Comparison of ENCODE assay signal across 11 mouse cellular contexts in the genomic region with DNA sequence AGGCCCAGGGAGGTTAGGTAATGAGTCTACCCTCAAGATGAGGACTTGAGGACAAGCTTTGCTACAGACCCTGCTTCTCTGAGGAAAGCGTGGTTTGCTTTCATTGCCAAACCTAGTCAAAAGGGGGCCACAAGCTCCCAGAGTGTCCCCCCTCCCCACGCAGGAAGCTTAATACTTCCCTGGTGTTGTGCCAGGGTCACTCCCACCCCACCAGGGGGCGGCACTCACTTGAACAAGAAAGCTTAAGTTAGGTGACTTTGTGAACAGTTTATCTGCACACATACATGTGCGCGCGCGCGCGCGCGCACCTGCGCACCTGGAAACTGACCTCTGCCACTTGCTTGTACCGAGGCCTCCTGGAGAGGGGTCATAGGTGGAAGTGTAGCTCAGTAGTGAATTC. TPM values are rescaled to one million over a fixed set of nuclear protein-coding genes. Genes with fewer than 3 reads are reported as not detected.
DNase-seq lines count a peak whose midpoint lies in the region; ATAC-seq and TF ChIP-seq lines count a peak whose summit lies in the region.
"Had no signal": no experiment of that assay in that cellular context is flagged by ENCODE, and none has a peak within 500 bp of the region (broad histone marks: within the 10 kb centered on the region; RNA-seq: fewer than 3 reads in every experiment).

No protein-coding gene starts in this region.

- peaks cover 15% of the 10 kb centered on the region for H3K9me3 ChIP-seq in erythroblast, embryonic 14.5 days (ENCODE audit: control insufficient read depth, low read length)
- no peaks in the 10 kb centered on the region for H3K9me3 ChIP-seq in neural tube, embryonic 12.5 days
- H3K9me3 ChIP-seq: G1E had no signal

- no peak overlapping the region for H3K9ac ChIP-seq in neural tube, embryonic 12.5 days
- H3K9ac ChIP-seq in liver, adult 2 months (ENCODE audit: low read depth, low read length) = no peak overlapping the region

- H3K4me1 ChIP-seq in erythroblast, embryonic 14.5 days (ENCODE audit: control insufficient read depth) = peaks cover 21% of the 10 kb centered on the region
- no peaks in the 10 kb centered on the region; the same call in 1 of the 2 replicates for H3K4me1 ChIP-seq in neural tube, embryonic 12.5 days
- no peaks in the 10 kb centered on the region for H3K4me1 ChIP-seq in liver, adult 2 months (ENCODE audit: control insufficient read depth, insufficient read depth, low read length)

- H3K4me3 ChIP-seq in erythroblast, embryonic 14.5 days (replicated peaks) = peak overlapping the region; percentile 76
- H3K4me3 ChIP-seq in neural tube, embryonic 12.5 days = no peak overlapping the region
- H3K4me3 ChIP-seq in liver, adult 2 months (ENCODE audit: insufficient read depth, low read depth, low read length) = no peak overlapping the region

- H3K36me3 ChIP-seq in erythroblast, embryonic 14.5 days (ENCODE audit: control insufficient read depth) = peaks cover 48% of the 10 kb centered on the region
- no peaks in the 10 kb centered on the region for H3K36me3 ChIP-seq in neural tube, embryonic 12.5 days
- no peaks in the 10 kb centered on the region for H3K36me3 ChIP-seq in liver, adult 2 months (ENCODE audit: control insufficient read depth, insufficient read depth, low read length)

- H3K79me2 ChIP-seq in liver, adult 2 months (ENCODE audit: control insufficient read depth, insufficient read depth, low read length) = no peaks in the 10 kb centered on the region

- ATAC-seq in erythroblast, adult 5-6 weeks (replicated peaks; ENCODE audit: low FRiP score, poor library complexity, severe bottlenecking) = no peak
- no peak for ATAC-seq in neural tube, embryonic 12.5 days (ENCODE audit: low FRiP score, low read depth)
- no peak for ATAC-seq in activated CD4-positive, CD25-positive, alpha-beta regulatory T cell, adult 4 months

- no peak for TF ChIP-seq POLR2A in liver, adult 2 months (IDR thresholded peaks at IDR 0.05; ENCODE audit: extremely low read depth, insufficient read depth, low read length)

- 0 out of 2 replicates have a peak, but pooled peaks have one; percentile 22 for TF ChIP-seq CTCF in liver, adult 2 months (IDR thresholded peaks at IDR 0.05; ENCODE audit: low read depth, low read length)

- WGBS in neural tube, embryonic 12.5 days = 89% methylated on average over 13 of the region's 13 CpGs
- 95% methylated on average over 13 of the region's 13 CpGs for WGBS in liver, adult 2 months

- peak overlapping the region; percentile 3; the same call in 1 of the 2 replicates for H3K4me2 ChIP-seq in neural tube, embryonic 12.5 days (replicated peaks)

- DNase-seq in neural tube, embryonic 10.5 days (ENCODE audit: extremely low spot score, low spot score) = no peak
- DNase-seq in liver, adult 2 months (ENCODE audit: extremely low read depth, low read depth, low spot score) = no peak
- peak; percentile 79 for DNase-seq in thymus, postnatal 14 days
- no peak for DNase-seq in right cerebral cortex, adult 2 months (ENCODE audit: low spot score in 2 of 2)

- H3K27ac ChIP-seq in neural tube, embryonic 12.5 days = no peak overlapping the region
- no peak overlapping the region for H3K27ac ChIP-seq in liver, adult 2 months (replicated peaks; ENCODE audit: insufficient read depth, low read depth, low read length)

- peaks cover 6% of the 10 kb centered on the region; the same call in 1 of the 2 replicates for H3K27me3 ChIP-seq in erythroblast, embryonic 14.5 days (ENCODE audit: control insufficient read depth)
- no peaks in the 10 kb centered on the region for H3K27me3 ChIP-seq in neural tube, embryonic 12.5 days (replicated peaks)
- no peaks in the 10 kb centered on the region for H3K27me3 ChIP-seq in liver, adult 2 months (ENCODE audit: control insufficient read depth, insufficient read depth, low read length)

RNA-seq across cellular contexts. Expression of a gene that starts 2.3 kb away (rescaled TPM):
- polyA plus RNA-seq in erythroblast, embryonic 14.5 days (2012) = 12.1 and 14.7 TPM in 2 replicates
- total RNA-seq in erythroblast, adult 5-6 weeks (2015; ENCODE audit: low replicate concordance) = 16.7 and 20.4 TPM in 2 replicates
- 51.1 and 81.5 TPM in 2 replicates for total RNA-seq in erythroblast, adult 5-6 weeks (2017; ENCODE audit: low replicate concordance)
- polyA plus RNA-seq in neural tube, embryonic 12.5 days (2016; fragmentation: Nextera tagmentation; extraction: Ambion mirVana) = 1.5 and 1.7 TPM in 2 replicates
- 12.9 and 13.6 TPM in 2 replicates for total RNA-seq in liver, adult 2 months (2014; rRNA removed)
- polyA plus RNA-seq in liver, adult 2 months (2012; rRNA removed) = 24.8 and 26.5 TPM in 2 replicates
- 1 to 10 TPM; 3.5 to 4.3 TPM for polyA plus RNA-seq in activated CD4-positive, CD25-positive, alpha-beta regulatory T cell, adult 4 months (2017; shearing (Covaris generic))

RNA-seq across cellular contexts. Expression of a gene that starts 7.2 kb away (rescaled TPM):
- polyA plus RNA-seq in erythroblast, embryonic 14.5 days (2012) = not detected in 2 replicates
- not detected in 2 replicates for total RNA-seq in erythroblast, adult 5-6 weeks (2015; ENCODE audit: low replicate concordance)
- not detected in 2 replicates for total RNA-seq in erythroblast, adult 5-6 weeks (2017; ENCODE audit: low replicate concordance)
- polyA plus RNA-seq in neural tube, embryonic 12.5 days (2016; fragmentation: Nextera tagmentation; extraction: Ambion mirVana) = not detected in 2 replicates
- total RNA-seq in liver, adult 2 months (2014; rRNA removed) = not detected in 2 replicates
- polyA plus RNA-seq in liver, adult 2 months (2012; rRNA removed) = not detected in 2 replicates
- polyA plus RNA-seq in activated CD4-positive, CD25-positive, alpha-beta regulatory T cell, adult 4 months (2017; shearing (Covaris generic)) = 1 to 10 TPM; 2.8 to 3.5 TPM
- total RNA-seq: G1E had no signal
- polyA plus RNA-seq: G1E; neural tube, embryonic 14.5 days had no signal

RNA-seq across cellular contexts. Expression of a gene that starts 11.5 kb away (rescaled TPM):
- 0.19 and 0.46 TPM in 2 replicates for polyA plus RNA-seq in erythroblast, embryonic 14.5 days (2012)
- total RNA-seq in erythroblast, adult 5-6 weeks (2015; ENCODE audit: low replicate concordance) = 11.5 and 17.3 TPM in 2 replicates
- 15.1 and 37.6 TPM in 2 replicates for total RNA-seq in erythroblast, adult 5-6 weeks (2017; ENCODE audit: low replicate concordance)
- 3.8 and 5.0 TPM in 2 replicates for polyA plus RNA-seq in neural tube, embryonic 12.5 days (2016; fragmentation: Nextera tagmentation; extraction: Ambion mirVana)
- 2.4 and 3.8 TPM in 2 replicates for total RNA-seq in liver, adult 2 months (2014; rRNA removed)
- 1.1 and 4.3 TPM in 2 replicates for polyA plus RNA-seq in liver, adult 2 months (2012; rRNA removed)
- polyA plus RNA-seq in activated CD4-positive, CD25-positive, alpha-beta regulatory T cell, adult 4 months (2017; shearing (Covaris generic)) = 1,000 to 10,000 TPM; 1,410 to 1,592 TPM

RNA-seq across cellular contexts. Expression of a gene that starts 12.2 kb away (rescaled TPM):
- not detected in 2 replicates for polyA plus RNA-seq in erythroblast, embryonic 14.5 days (2012)
- total RNA-seq in erythroblast, adult 5-6 weeks (2015; ENCODE audit: low replicate concordance) = not detected in 2 replicates
- total RNA-seq in erythroblast, adult 5-6 weeks (2017; ENCODE audit: low replicate concordance) = not detected in 2 replicates
- polyA plus RNA-seq in neural tube, embryonic 12.5 days (2016; fragmentation: Nextera tagmentation; extraction: Ambion mirVana) = not detected in 2 replicates
- not detected in 2 replicates for total RNA-seq in liver, adult 2 months (2014; rRNA removed)
- polyA plus RNA-seq in liver, adult 2 months (2012; rRNA removed) = not detected in 2 replicates
- not detected for polyA plus RNA-seq in activated CD4-positive, CD25-positive, alpha-beta regulatory T cell, adult 4 months (2017; shearing (Covaris generic))
- total RNA-seq: common myeloid progenitor, adult 5-6 weeks; G1E had no signal
- polyA plus RNA-seq: G1E; neural tube, embryonic 14.5 days had no signal

RNA-seq across cellular contexts. Expression of a gene that starts 17.2 kb away (rescaled TPM):
- polyA plus RNA-seq in erythroblast, embryonic 14.5 days (2012) = 27.4 and 30.3 TPM in 2 replicates
- total RNA-seq in erythroblast, adult 5-6 weeks (2015; ENCODE audit: low replicate concordance) = 250 and 275 TPM in 2 replicates
- total RNA-seq in erythroblast, adult 5-6 weeks (2017; ENCODE audit: low replicate concordance) = 140 and 157 TPM in 2 replicates
- 29.0 and 40.2 TPM in 2 replicates for polyA plus RNA-seq in neural tube, embryonic 12.5 days (2016; fragmentation: Nextera tagmentation; extraction: Ambion mirVana)
- 8.1 and 13.8 TPM in 2 replicates for total RNA-seq in liver, adult 2 months (2014; rRNA removed)
- 33.7 and 59.4 TPM in 2 replicates for polyA plus RNA-seq in liver, adult 2 months (2012; rRNA removed)
- 10 to 100 TPM; 61.4 to 95.8 TPM for polyA plus RNA-seq in activated CD4-positive, CD25-positive, alpha-beta regulatory T cell, adult 4 months (2017; shearing (Covaris generic))

Comparison
In these comparisons a context has a peak if more than half of its experiments do, and no peak if none do; other contexts are left out.
1. RNA of a gene that starts 11.5 kb away (polyA plus RNA-seq): 1,410 to 1,592 TPM in activated CD4-positive, CD25-positive, alpha-beta regulatory T cell, adult 4 months; 3.8 to 5.0 TPM in neural tube, embryonic 12.5 days, 1.1 to 4.3 TPM in liver, adult 2 months and 0.19 to 0.46 TPM in erythroblast, embryonic 14.5 days; every median in the first group is over 100 times any median in the second.